Mouse (Mus musculus) thymus, adult 2 months (tissue): ENCODE data around the gene Gm21970.

Experiments used
- CTCF ChIP-seq: fragments of 200-500 bp; IDR thresholded peaks from 2 replicates; pipeline ENCODE4 v1.5.1; 2012; ENCODE audit warnings: mild to moderate bottlenecking, control low read depth, low read length, moderate library complexity, borderline replicate concordance; ENCODE audit not compliant: control insufficient read depth, poor library complexity, insufficient read depth; ENCODE audit errors: extremely low read depth
- POLR2A ChIP-seq: fragments of 200-500 bp; IDR thresholded peaks from 2 replicates; pipeline ENCODE4 v1.6.1; 2012; ENCODE audit warnings: mild to moderate bottlenecking, low read length, control low read depth, moderate library complexity; ENCODE audit not compliant: control insufficient read depth, poor library complexity, insufficient read depth; ENCODE audit errors: extremely low read depth

GRCm38 (mm10) chr16:91352749-91353148 lies 38.8 kb upstream of the Gm21970 start:
- TF ChIP-seq POLR2A: no peak
- no peak for TF ChIP-seq CTCF
